Mouse (Mus musculus): Measurements from ENCODE around the gene 2010111I01Rik.

DNA sequence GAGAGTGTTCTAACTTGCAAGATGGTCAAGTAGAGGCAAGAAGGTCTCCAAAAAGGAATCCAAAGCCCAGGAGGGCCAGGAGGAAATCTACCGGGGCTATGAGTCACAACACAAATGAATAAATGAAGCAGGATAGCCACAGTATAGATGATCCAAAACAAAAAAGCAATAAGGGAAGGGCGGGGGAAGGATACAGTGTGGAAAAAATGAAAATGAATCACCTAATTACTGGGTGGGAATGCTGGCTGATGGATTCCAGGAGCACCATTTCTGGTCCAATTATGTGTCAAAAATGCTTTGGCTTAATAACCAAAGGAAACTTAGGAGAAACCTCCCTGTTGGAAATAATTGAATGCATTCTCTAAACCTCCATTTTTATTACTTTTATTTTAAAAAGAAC, 155.6 kb downstream of the 2010111I01Rik start:
- TF ChIP-seq POLR2A (IDR thresholded peaks at IDR 0.05; ENCODE audit: insufficient read depth, low read depth, low read length) = no peak
- TF ChIP-seq CTCF (IDR thresholded peaks at IDR 0.05; ENCODE audit: insufficient read depth, low read depth, low read length) = no peak
